Mouse (Mus musculus) ES-Bruce4 (cell line): Measurements from ENCODE around the gene Ang.

Experiments used
- EP300 ChIP-seq: IDR thresholded peaks from 2 replicates; pipeline ENCODE4 v1.6.1; 2011; ENCODE audit warnings: low read depth, low read length; ENCODE audit not compliant: insufficient read depth
- POLR2A ChIP-seq: IDR thresholded peaks from one replicate; pipeline ENCODE4 v1.8.1; 2011; ENCODE audit warnings: low read length; ENCODE audit not compliant: insufficient read depth

DNA sequence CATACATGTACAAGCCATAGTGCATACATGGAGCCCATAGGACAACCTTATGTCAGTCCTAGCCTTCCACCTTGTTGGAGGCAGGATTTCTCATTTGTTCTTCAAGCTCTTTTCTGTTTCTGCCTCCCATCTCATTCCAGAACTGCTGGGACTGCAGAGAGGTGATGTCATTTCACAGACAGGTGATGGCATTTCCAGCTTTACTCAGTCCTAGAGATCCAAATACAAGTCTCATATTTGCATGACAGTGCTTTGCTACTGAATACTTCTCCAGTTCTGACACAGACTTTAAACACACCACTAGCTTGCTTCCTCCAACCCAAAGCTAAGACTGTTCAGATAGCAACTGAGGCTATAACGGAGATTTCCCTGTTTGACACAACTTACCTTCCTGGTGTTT is 11.8 kb upstream of the Ang start:
- TF ChIP-seq EP300 (no peak), POLR2A (no peak)
